ENCODE assay signal across 10 mouse cellular contexts in genomic region chr11:11879699-11880002, GRCm38 (mm10). TPM values are rescaled to one million over a fixed set of nuclear protein-coding genes. Genes with fewer than 3 reads are reported as not detected.
DNase-seq lines count a peak whose midpoint lies in the region; ATAC-seq and TF ChIP-seq lines count a peak whose summit lies in the region.
"Had no signal": no experiment of that assay in that cellular context is flagged by ENCODE, and none has a peak within 500 bp of the region (broad histone marks: within the 10 kb centered on the region; RNA-seq: fewer than 3 reads in every experiment).

No protein-coding gene starts in this region.

- 56% methylated on average over 4 of the region's 4 CpGs for WGBS in forebrain, embryonic 12.5 days
- 62% methylated on average over 4 of the region's 4 CpGs for WGBS in forebrain, embryonic 16.5 days
- WGBS in kidney, embryonic 16.5 days = 60% methylated on average over 4 of the region's 4 CpGs
- WGBS in kidney, adult 2 months = 83% methylated on average over 4 of the region's 4 CpGs
- 37% methylated on average over 4 of the region's 4 CpGs for WGBS in embryonic facial prominence, embryonic 11.5 days
- WGBS in liver, embryonic 11.5 days = 61% methylated on average over 4 of the region's 4 CpGs

- ATAC-seq in forebrain, embryonic 12.5 days (ENCODE audit: low FRiP score) = peak; percentile 28; the same call in 1 of the 2 replicates
- no peak for ATAC-seq in forebrain, embryonic 16.5 days
- no peak for ATAC-seq in kidney, embryonic 16.5 days (ENCODE audit: low FRiP score, low TSS enrichment)
- ATAC-seq in embryonic facial prominence, embryonic 11.5 days (replicated peaks; ENCODE audit: insufficient number of reproducible peaks, low FRiP score, low TSS enrichment, low read depth) = 0 out of 2 replicates have a peak, but pooled peaks have one; percentile 19
- no peak for ATAC-seq in liver, embryonic 11.5 days (replicated peaks; ENCODE audit: low FRiP score)
- ATAC-seq in erythroblast, adult 5-6 weeks (replicated peaks; ENCODE audit: low FRiP score, poor library complexity, severe bottlenecking) = no peak

- DNase-seq in kidney, adult 2 months = no peak
- DNase-seq in embryonic facial prominence, embryonic 11.5 days (ENCODE audit: low spot score) = no peak
- no peak for DNase-seq in liver, embryonic 11.5 days (ENCODE audit: low spot score)
- DNase-seq in adrenal gland, adult 8-10 months = no peak
- DNase-seq: kidney, adult 11 months had no signal

- 0 out of 2 replicates have a peak overlapping the region, but pooled peaks have one; percentile 68 for H3K27ac ChIP-seq in forebrain, embryonic 12.5 days
- H3K27ac ChIP-seq in forebrain, embryonic 16.5 days (ENCODE audit: low read length) = no peak overlapping the region
- H3K27ac ChIP-seq in kidney, embryonic 16.5 days (ENCODE audit: low read length) = peak overlapping the region; percentile 90
- no peak overlapping the region for H3K27ac ChIP-seq in kidney, adult 2 months (ENCODE audit: insufficient read depth, low read depth, low read length)
- peak overlapping the region; percentile 88 for H3K27ac ChIP-seq in embryonic facial prominence, embryonic 11.5 days (replicated peaks; ENCODE audit: low read depth, low read length)
- H3K27ac ChIP-seq in liver, embryonic 11.5 days (ENCODE audit: low read depth, low read length) = peak overlapping the region; percentile 84; the same call in 1 of the 2 replicates
- H3K27ac ChIP-seq: left cerebral cortex, adult 2 months had no signal

- no peak overlapping the region for H3K9ac ChIP-seq in forebrain, embryonic 12.5 days
- no peak overlapping the region for H3K9ac ChIP-seq in forebrain, embryonic 16.5 days (replicated peaks; ENCODE audit: low read depth, low read length)
- 0 out of 2 replicates have a peak overlapping the region, but pooled peaks have one; percentile 23 for H3K9ac ChIP-seq in kidney, embryonic 16.5 days (replicated peaks; ENCODE audit: low read length)
- peak overlapping the region; percentile 3; the same call in 1 of the 2 replicates for H3K9ac ChIP-seq in embryonic facial prominence, embryonic 11.5 days (replicated peaks; ENCODE audit: low read length)
- no peak overlapping the region for H3K9ac ChIP-seq in liver, embryonic 11.5 days (ENCODE audit: low read depth, low read length)

- no peak for TF ChIP-seq POLR2A in kidney, adult 2 months (IDR thresholded peaks at IDR 0.05; ENCODE audit: low read depth, low read length)

- H3K4me2 ChIP-seq in forebrain, embryonic 12.5 days = no peak overlapping the region
- no peak overlapping the region for H3K4me2 ChIP-seq in forebrain, embryonic 16.5 days (ENCODE audit: low read length)
- H3K4me2 ChIP-seq in kidney, embryonic 16.5 days (replicated peaks; ENCODE audit: low read depth, low read length) = no peak overlapping the region
- no peak overlapping the region for H3K4me2 ChIP-seq in embryonic facial prominence, embryonic 11.5 days (ENCODE audit: low read depth, low read length)
- H3K4me2 ChIP-seq in liver, embryonic 11.5 days = no peak overlapping the region

- no peak for TF ChIP-seq CTCF in kidney, adult 2 months (conservative IDR thresholded peaks at IDR 0.05; ENCODE audit: insufficient read depth, insufficient read length, low read depth, low read length)

- H3K9me3 ChIP-seq in forebrain, embryonic 12.5 days = no peaks in the 10 kb centered on the region
- H3K9me3 ChIP-seq in forebrain, embryonic 16.5 days (ENCODE audit: control insufficient read depth, low read length) = no peaks in the 10 kb centered on the region
- H3K9me3 ChIP-seq in kidney, embryonic 16.5 days (ENCODE audit: low read length) = no peaks in the 10 kb centered on the region
- no peaks in the 10 kb centered on the region for H3K9me3 ChIP-seq in embryonic facial prominence, embryonic 11.5 days (replicated peaks; ENCODE audit: control insufficient read depth, low read length)
- H3K9me3 ChIP-seq in liver, embryonic 11.5 days (ENCODE audit: control insufficient read depth, low read length) = no peaks in the 10 kb centered on the region

- peaks cover 39% of the 10 kb centered on the region for H3K4me1 ChIP-seq in forebrain, embryonic 12.5 days
- H3K4me1 ChIP-seq in forebrain, embryonic 16.5 days (replicated peaks; ENCODE audit: control insufficient read depth, insufficient read depth, low read length) = 0 out of 2 replicates have a peak, but pooled peaks cover 2% of the 10 kb centered on the region
- peaks cover 24% of the 10 kb centered on the region for H3K4me1 ChIP-seq in kidney, embryonic 16.5 days (ENCODE audit: insufficient read depth, low read length)
- no peaks in the 10 kb centered on the region for H3K4me1 ChIP-seq in kidney, adult 2 months (ENCODE audit: control insufficient read depth, insufficient read depth, low read length)
- H3K4me1 ChIP-seq in embryonic facial prominence, embryonic 11.5 days (ENCODE audit: control insufficient read depth, insufficient read depth, low read length) = peaks cover 3% of the 10 kb centered on the region; the same call in 1 of the 2 replicates
- peaks cover 78% of the 10 kb centered on the region for H3K4me1 ChIP-seq in liver, embryonic 11.5 days (replicated peaks; ENCODE audit: control insufficient read depth, insufficient read depth, low read length)

- H3K4me3 ChIP-seq in forebrain, embryonic 12.5 days (replicated peaks) = no peak overlapping the region
- H3K4me3 ChIP-seq in forebrain, embryonic 16.5 days (replicated peaks; ENCODE audit: low read length) = no peak overlapping the region
- H3K4me3 ChIP-seq in kidney, embryonic 16.5 days (ENCODE audit: low read length) = no peak overlapping the region
- H3K4me3 ChIP-seq in kidney, adult 2 months (ENCODE audit: insufficient read depth, low read depth, low read length) = no peak overlapping the region
- no peak overlapping the region for H3K4me3 ChIP-seq in embryonic facial prominence, embryonic 11.5 days (ENCODE audit: low read depth, low read length)
- no peak overlapping the region for H3K4me3 ChIP-seq in liver, embryonic 11.5 days (ENCODE audit: low read depth, low read length)
- H3K4me3 ChIP-seq: left cerebral cortex, adult 2 months had no signal

- H3K36me3 ChIP-seq in forebrain, embryonic 12.5 days (replicated peaks) = no peaks in the 10 kb centered on the region
- H3K36me3 ChIP-seq in forebrain, embryonic 16.5 days (ENCODE audit: control insufficient read depth, insufficient read depth) = no peaks in the 10 kb centered on the region
- H3K36me3 ChIP-seq in kidney, embryonic 16.5 days (ENCODE audit: insufficient read depth, low read length) = no peaks in the 10 kb centered on the region
- H3K36me3 ChIP-seq in kidney, adult 2 months (ENCODE audit: control insufficient read depth, insufficient read depth, low read length) = no peaks in the 10 kb centered on the region
- H3K36me3 ChIP-seq in embryonic facial prominence, embryonic 11.5 days (replicated peaks; ENCODE audit: control insufficient read depth, insufficient read depth, low read depth, low read length) = no peaks in the 10 kb centered on the region
- no peaks in the 10 kb centered on the region for H3K36me3 ChIP-seq in liver, embryonic 11.5 days (ENCODE audit: control insufficient read depth, insufficient read depth, low read length)

- H3K27me3 ChIP-seq in forebrain, embryonic 12.5 days = peaks cover 19% of the 10 kb centered on the region; the same call in 1 of the 2 replicates
- H3K27me3 ChIP-seq in forebrain, embryonic 16.5 days (replicated peaks; ENCODE audit: control insufficient read depth, insufficient read depth, low read length) = no peaks in the 10 kb centered on the region
- H3K27me3 ChIP-seq in kidney, embryonic 16.5 days (ENCODE audit: insufficient read depth, low read length) = no peaks in the 10 kb centered on the region
- no peaks in the 10 kb centered on the region for H3K27me3 ChIP-seq in kidney, adult 2 months (replicated peaks; ENCODE audit: control insufficient read depth, insufficient read depth, low read length)
- H3K27me3 ChIP-seq in embryonic facial prominence, embryonic 11.5 days (ENCODE audit: control insufficient read depth, insufficient read depth, low read length) = no peaks in the 10 kb centered on the region
- no peaks in the 10 kb centered on the region for H3K27me3 ChIP-seq in liver, embryonic 11.5 days (replicated peaks; ENCODE audit: control insufficient read depth, insufficient read depth, low read length)

RNA-seq across cellular contexts. Expression of gene Ddc, which starts 18.3 kb away (rescaled TPM):
- polyA plus RNA-seq in forebrain, embryonic 12.5 days (2016; fragmentation: Nextera tagmentation; extraction: Ambion mirVana) = 7.3 and 7.7 TPM in 2 replicates
- polyA plus RNA-seq in forebrain, embryonic 16.5 days (2015; fragmentation: Nextera tagmentation; extraction: Ambion mirVana) = 3.2 and 4.4 TPM in 2 replicates
- polyA plus RNA-seq in kidney, embryonic 16.5 days (2015; fragmentation: Nextera tagmentation; extraction: Ambion mirVana) = 12.6 and 13.2 TPM in 2 replicates
- polyA plus RNA-seq in kidney, adult 2 months (2012; rRNA removed) = 96.2 and 103 TPM in 2 replicates
- polyA plus RNA-seq in embryonic facial prominence, embryonic 11.5 days (2014; fragmentation: Nextera tagmentation; extraction: Ambion mirVana) = 9.6 and 10.4 TPM in 2 replicates
- polyA plus RNA-seq in liver, embryonic 11.5 days (2014; fragmentation: Nextera tagmentation; extraction: Ambion mirVana) = 15.9 and 17.2 TPM in 2 replicates
- total RNA-seq in erythroblast, adult 5-6 weeks (2015; ENCODE audit: low replicate concordance) = not detected in 2 replicates
- not detected in 2 replicates for total RNA-seq in erythroblast, adult 5-6 weeks (2017; ENCODE audit: low replicate concordance)
- 100 to 1,000 TPM in 2 of 4 experiments, 10 to 100 TPM in 2; 75.6 to 147 (median 95.4) TPM for total RNA-seq in adrenal gland, adult 8-10 months (2022)

Comparison
In these comparisons a context has a peak if more than half of its experiments do, and no peak if none do; other contexts are left out.
1. ATAC-seq: peak in forebrain, embryonic 12.5 days (single experiment) and embryonic facial prominence, embryonic 11.5 days (single experiment); none in forebrain, embryonic 16.5 days (single experiment), kidney, embryonic 16.5 days (single experiment), liver, embryonic 11.5 days (single experiment) and erythroblast, adult 5-6 weeks (single experiment).
2. H3K27ac ChIP-seq: peak in forebrain, embryonic 12.5 days (single experiment), kidney, embryonic 16.5 days (single experiment), embryonic facial prominence, embryonic 11.5 days (single experiment) and liver, embryonic 11.5 days (single experiment); none in forebrain, embryonic 16.5 days (single experiment) and kidney, adult 2 months (single experiment).
3. H3K9ac ChIP-seq: peak in kidney, embryonic 16.5 days (single experiment) and embryonic facial prominence, embryonic 11.5 days (single experiment); none in forebrain, embryonic 12.5 days (single experiment), forebrain, embryonic 16.5 days (single experiment) and liver, embryonic 11.5 days (single experiment).